Mouse (Mus musculus) C2C12 (cell line): ENCODE data around the gene Shb.

ENCODE experiments used
- CEBPB ChIP-seq: IDR thresholded peaks from one replicate; pipeline ENCODE4 v1.6.1; 2011; ENCODE audit warnings: low read depth, mild to moderate bottlenecking, control low read depth, moderate library complexity
- CTCF ChIP-seq: IDR thresholded peaks from one replicate; pipeline ENCODE4 v1.5.1; 2011; ENCODE audit not compliant: control insufficient read depth, insufficient read depth, insufficient read length
- FOSL1 ChIP-seq: IDR thresholded peaks from one replicate; pipeline ENCODE4 v1.8.0; 2011; ENCODE audit warnings: mild to moderate bottlenecking, low read length; ENCODE audit not compliant: poor library complexity, insufficient read depth, severe bottlenecking
- MAX ChIP-seq: IDR thresholded peaks from one replicate; pipeline ENCODE4 v1.6.1; 2011; ENCODE audit warnings: mild to moderate bottlenecking, control low read depth
- MYOD1 ChIP-seq: IDR thresholded peaks from one replicate; pipeline ENCODE4 v1.6.1; 2011; ENCODE audit warnings: low read depth; ENCODE audit not compliant: control insufficient read depth, insufficient read length
- MYOG ChIP-seq: IDR thresholded peaks from one replicate; pipeline ENCODE4 v1.6.1; 2011; ENCODE audit not compliant: control insufficient read depth, insufficient read length; ENCODE audit errors: extremely low read depth
- USF1 ChIP-seq: IDR thresholded peaks from one replicate; pipeline ENCODE4 v1.6.1; 2011; ENCODE audit warnings: low read depth, mild to moderate bottlenecking, control low read depth, moderate library complexity

GRCm38 (mm10) chr4:45419051-45419450 lies 113.2 kb downstream of the Shb start:
- no peak for TF ChIP-seq MYOG
- no peak for TF ChIP-seq CTCF
- no peak for TF ChIP-seq CEBPB
- TF ChIP-seq USF1 = no peak
- TF ChIP-seq MAX = no peak
- TF ChIP-seq FOSL1 = no peak
- TF ChIP-seq MYOD1 = no peak
